Mouse (Mus musculus) brown adipose tissue, adult 24 weeks (tissue): Measurements from ENCODE around the gene 2010003K11Rik. TPM values are rescaled to one million over a fixed set of nuclear protein-coding genes. Genes with fewer than 3 reads are reported as not detected.

Source experiments
- H3K27ac ChIP-seq: fragments of 200-500 bp; replicated peaks from 2 replicates; pipeline ENCODE4 v1.5.1; 2012; ENCODE audit warnings: low read depth, mild to moderate bottlenecking, low read length
- H3K4me1 ChIP-seq: fragments of 200-500 bp; 2 replicates; pipeline ENCODE4 v1.6.1; 2012; ENCODE audit warnings: low read length, mixed read lengths; ENCODE audit not compliant: control insufficient read depth, insufficient read depth, insufficient read length
- H3K4me3 ChIP-seq: fragments of 200-500 bp; 2 replicates; pipeline ENCODE4 v1.5.1; 2012; ENCODE audit warnings: low read depth, mild to moderate bottlenecking, low read length, moderate library complexity; ENCODE audit not compliant: insufficient read depth
- polyA plus RNA-seq: library from polyadenylated mRNA; stranded (reverse); fragments of >200 nt; gene quantifications from 2 replicates; pipeline ENCODE4 v1.2.4, GENCODE M21; 2012; ENCODE audit not compliant: missing spikeins, insufficient read depth, insufficient read length

The 2010003K11Rik gene
- polyA plus RNA-seq, 1 experiment = 30.6 TPM

- peaks cover 6% of the 10 kb centered on the region; the same call in 1 of the 2 replicates for H3K4me1 ChIP-seq
- H3K4me3 ChIP-seq = no peak overlapping the region
- H3K27ac ChIP-seq = peak overlapping the region; percentile 56
Observed at GRCm38 (mm10) chr19:4482111-4482859, 16.1 kb downstream of the 2010003K11Rik start.

GRCm38 (mm10) chr19:4481326-4481725 is 17.1 kb downstream of the 2010003K11Rik start:
- Histone ChIP-seq H3K4me1 (peaks cover 6% of the 10 kb centered on the region; the same call in 1 of the 2 replicates), H3K27ac (no peak overlapping the region), H3K4me3 (no peak overlapping the region)

- Histone ChIP-seq H3K27ac (no peak overlapping the region), H3K4me1 (peaks cover 6% of the 10 kb centered on the region; the same call in 1 of the 2 replicates), H3K4me3 (no peak overlapping the region)
Observed at GRCm38 (mm10) chr19:4480041-4480440, 18.3 kb downstream of the 2010003K11Rik start.

- H3K27ac ChIP-seq = no peak overlapping the region
- peaks cover 6% of the 10 kb centered on the region; the same call in 1 of the 2 replicates for H3K4me1 ChIP-seq
- no peak overlapping the region for H3K4me3 ChIP-seq
Observed at GRCm38 (mm10) chr19:4478190-4478516, 20.2 kb downstream of the 2010003K11Rik start.

- H3K4me3 ChIP-seq = peak within 1 kb of the TSS; percentile 58
- H3K4me1 ChIP-seq = peaks cover 4% of the 10 kb centered on the region; the same call in 1 of the 2 replicates
- H3K27ac ChIP-seq = no peak within 1 kb of the TSS
Observed at GRCm38 (mm10) chr19:4477345-4478189, 20.8 kb downstream of the 2010003K11Rik start, which contains the start of gene Syt12. Gene Syt12 (minus strand): TSS chr19:4477447.

GRCm38 (mm10) chr19:4476601-4477257 is 21.7 kb downstream of the 2010003K11Rik start:
- H3K4me1 ChIP-seq = peaks cover 4% of the 10 kb centered on the region; the same call in 1 of the 2 replicates
- H3K27ac ChIP-seq = no peak overlapping the region
- peak overlapping the region; percentile 58 for H3K4me3 ChIP-seq

- Histone ChIP-seq H3K27ac (no peak overlapping the region), H3K4me3 (no peak overlapping the region), H3K4me1 (peaks cover 4% of the 10 kb centered on the region; the same call in 1 of the 2 replicates)
Observed at GRCm38 (mm10) chr19:4475224-4475925, 23.0 kb downstream of the 2010003K11Rik start.

- Histone ChIP-seq H3K4me1 (peaks cover 4% of the 10 kb centered on the region; the same call in 1 of the 2 replicates), H3K27ac (no peak overlapping the region), H3K4me3 (no peak overlapping the region)
Observed at GRCm38 (mm10) chr19:4474739-4475138, 23.6 kb downstream of the 2010003K11Rik start.

- H3K4me3 ChIP-seq = no peak overlapping the region
- H3K4me1 ChIP-seq = peaks cover 4% of the 10 kb centered on the region; the same call in 1 of the 2 replicates
Observed at GRCm38 (mm10) chr19:4473549-4473948, 24.8 kb downstream of the 2010003K11Rik start.

GRCm38 (mm10) chr19:4468363-4468762 is 30.0 kb downstream of the 2010003K11Rik start:
- Histone ChIP-seq H3K27ac (no peak overlapping the region), H3K4me1 (no peaks in the 10 kb centered on the region), H3K4me3 (no peak overlapping the region)

More at GRCm38 (mm10) chr19:4473549-4473948, 24.8 kb downstream of the 2010003K11Rik start:
- H3K27ac ChIP-seq = no peak overlapping the region

- H3K4me1 ChIP-seq = no peaks in the 10 kb centered on the region
- H3K4me3 ChIP-seq = no peak overlapping the region
- no peak overlapping the region for H3K27ac ChIP-seq
Observed at GRCm38 (mm10) chr19:4464666-4465065, 33.7 kb downstream of the 2010003K11Rik start.

GRCm38 (mm10) chr19:4461981-4462380 is 36.4 kb downstream of the 2010003K11Rik start:
- no peak overlapping the region for H3K4me3 ChIP-seq
- no peaks in the 10 kb centered on the region for H3K4me1 ChIP-seq
- H3K27ac ChIP-seq = 0 out of 2 replicates have a peak overlapping the region, but pooled peaks have one; percentile 24

GRCm38 (mm10) chr19:4456227-4456626 is 42.2 kb downstream of the 2010003K11Rik start:
- Histone ChIP-seq H3K4me1 (no peaks in the 10 kb centered on the region), H3K4me3 (no peak overlapping the region), H3K27ac (no peak overlapping the region)

GRCm38 (mm10) chr19:4455071-4455800 is 43.1 kb downstream of the 2010003K11Rik start:
- Histone ChIP-seq H3K27ac (no peak overlapping the region), H3K4me1 (no peaks in the 10 kb centered on the region), H3K4me3 (no peak overlapping the region)
